Mouse (Mus musculus) kidney, postnatal 0 days (tissue): Measurements from ENCODE around the gene 4833439L19Rik. TPM values are rescaled to one million over a fixed set of nuclear protein-coding genes. Genes with fewer than 3 reads are reported as not detected.
A peak's percentile ranks its signal among the peaks of the same experiment; 100 is the strongest.

Source experiments
- ATAC-seq: fragments of 200-750 bp; cut with Nextera tagmentation; replicated peaks from 2 replicates; pipeline ENCODE4 v1.8.0; 2017; ENCODE audit warnings: low read depth, moderate number of reproducible peaks, moderate TSS enrichment, moderate library complexity; ENCODE audit not compliant: low FRiP score
- DNase-seq: peaks from one replicate; pipeline ENCODE4 v3.0.0-alpha.2; 2016; ENCODE audit warnings: low spot score
- H3K27ac ChIP-seq: fragments of 300-500 bp; sonication (generic); 2 replicates; pipeline ENCODE4 v1.5.1; 2014; ENCODE audit warnings: mild to moderate bottlenecking
- H3K27me3 ChIP-seq: fragments of 300-500 bp; sonication (generic); 2 replicates; pipeline ENCODE4 v1.6.1; 2014; ENCODE audit warnings: low read length, mixed read lengths; ENCODE audit not compliant: insufficient read depth
- H3K36me3 ChIP-seq: fragments of 300-500 bp; sonication (generic); 2 replicates; pipeline ENCODE4 v1.6.1; 2014; ENCODE audit warnings: low read length, mixed read lengths; ENCODE audit not compliant: insufficient read depth
- H3K4me1 ChIP-seq: fragments of 300-500 bp; sonication (generic); replicated peaks from 2 replicates; pipeline ENCODE4 v1.6.1; 2014; ENCODE audit warnings: antibody characterized with exemption, low read length, mixed read lengths; ENCODE audit not compliant: insufficient read depth
- H3K4me2 ChIP-seq: fragments of 300-500 bp; sonication (generic); 2 replicates; pipeline ENCODE4 v1.6.1; 2014; ENCODE audit warnings: mild to moderate bottlenecking, low read length, moderate library complexity, mixed read lengths
- H3K4me3 ChIP-seq: fragments of 300-500 bp; sonication (generic); replicated peaks from 2 replicates; pipeline ENCODE4 v1.5.1; 2014; ENCODE audit warnings: low read depth, low read length
- H3K9ac ChIP-seq: fragments of 300-500 bp; sonication (generic); 2 replicates; pipeline ENCODE4 v1.6.1; 2014; ENCODE audit warnings: low read depth, low read length
- H3K9me3 ChIP-seq: fragments of 300-500 bp; sonication (generic); replicated peaks from 2 replicates; pipeline ENCODE4 v1.6.1; 2016; ENCODE audit warnings: low read length, inconsistent platforms, mixed read lengths
- CTCF ChIP-seq: IDR thresholded peaks from 2 replicates; pipeline ENCODE4 v1.5.1; 2016; ENCODE audit warnings: antibody characterized with exemption, low read depth, mild to moderate bottlenecking, moderate library complexity
- WGBS: fragments of 180-500 bp; shearing (Covaris S2); extraction: QIAGEN DNeasy Blood & Tissue Kit; methylation state at CpG from one replicate; pipeline ENCODE4 v1.1.7; 2014; 5-methylcytosine and 5-hydroxymethylcytosine counted together
- polyA plus RNA-seq: library from polyadenylated mRNA; unstranded; fragments of >200 nt; fragmentation: Nextera tagmentation; extraction: Ambion mirVana; gene quantifications from 2 replicates; pipeline ENCODE4 v1.2.1, GENCODE M21; 2015

Gene 4833439L19Rik
- polyA plus RNA-seq, 1 experiment from 2014 or later = 190 TPM

DNA sequence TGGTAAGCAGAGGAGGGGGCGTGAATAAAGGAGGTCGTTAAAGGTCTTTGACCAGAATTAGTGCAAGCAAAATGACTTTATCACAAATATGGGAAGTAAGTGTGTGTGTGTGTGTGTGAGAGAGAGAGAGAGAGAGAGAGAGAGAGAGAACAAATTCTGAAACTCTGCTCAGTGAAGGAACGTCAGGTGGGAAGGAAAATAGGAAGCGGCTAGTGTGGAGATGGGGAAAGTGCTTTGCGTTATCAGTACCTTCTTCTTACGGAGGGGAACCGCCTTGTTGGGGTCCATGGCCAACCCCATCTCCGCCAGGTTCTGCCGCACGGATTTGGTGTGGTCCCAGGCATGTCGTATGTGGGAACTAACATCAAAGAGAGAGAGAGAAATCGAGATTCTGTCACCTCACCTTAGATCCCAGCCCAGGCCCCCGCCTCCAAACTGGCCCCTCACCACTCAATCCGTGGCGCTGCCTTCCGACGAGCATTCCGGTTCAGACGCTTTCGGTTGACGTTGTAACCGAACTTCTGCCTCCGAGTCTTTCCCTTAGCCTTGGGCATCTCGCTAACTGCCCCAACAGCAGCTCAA lies 24.3 kb upstream of the 4833439L19Rik start:
- no peak for TF ChIP-seq CTCF
- 1% methylated on average over 24 of the region's 24 CpGs for WGBS
- Histone ChIP-seq H3K9ac (peak overlapping the region; percentile 71), H3K36me3 (peaks cover 13% of the 10 kb centered on the region; the same call in 1 of the 2 replicates), H3K27me3 (no peaks in the 10 kb centered on the region), H3K9me3 (no peaks in the 10 kb centered on the region), H3K4me1 (no peaks in the 10 kb centered on the region), H3K4me3 (peak overlapping the region; percentile 61), H3K27ac (peak overlapping the region; percentile 85), H3K4me2 (peak overlapping the region; percentile 74)
- ATAC-seq (0 out of 2 replicates have a peak, but pooled peaks have one; percentile 5), DNase-seq (no peak)

DNA sequence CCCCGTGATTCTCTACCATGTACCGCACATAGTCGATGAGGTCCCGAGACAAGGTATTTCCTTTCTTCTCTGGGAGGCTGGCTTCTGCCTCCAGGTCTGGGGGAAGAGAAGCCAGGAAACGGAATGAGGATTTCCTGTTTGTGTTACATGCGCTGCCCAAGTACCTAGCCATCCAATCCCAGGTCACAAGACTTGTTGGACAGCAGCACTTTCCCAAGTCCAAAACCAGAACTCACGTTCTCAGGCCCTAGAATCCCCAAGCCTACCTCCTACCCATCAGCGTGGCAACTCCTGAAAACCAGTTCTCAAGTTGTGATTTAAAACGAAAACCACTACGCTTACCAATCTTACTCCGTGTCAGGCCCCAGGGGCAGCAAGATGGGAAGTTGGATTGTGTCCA lies 20.6 kb upstream of the 4833439L19Rik start:
- Histone ChIP-seq H3K27ac (no peak overlapping the region), H3K4me1 (no peaks in the 10 kb centered on the region), H3K36me3 (peaks cover 38% of the 10 kb centered on the region; the same call in 1 of the 2 replicates), H3K4me2 (no peak overlapping the region), H3K9ac (no peak overlapping the region), H3K9me3 (no peaks in the 10 kb centered on the region), H3K4me3 (no peak overlapping the region), H3K27me3 (no peaks in the 10 kb centered on the region)
- 82% methylated on average over 11 of the region's 11 CpGs for whole genome bisulfite sequencing
- DNase-seq = no peak
- ATAC-seq = no peak
- no peak for TF ChIP-seq CTCF

DNA sequence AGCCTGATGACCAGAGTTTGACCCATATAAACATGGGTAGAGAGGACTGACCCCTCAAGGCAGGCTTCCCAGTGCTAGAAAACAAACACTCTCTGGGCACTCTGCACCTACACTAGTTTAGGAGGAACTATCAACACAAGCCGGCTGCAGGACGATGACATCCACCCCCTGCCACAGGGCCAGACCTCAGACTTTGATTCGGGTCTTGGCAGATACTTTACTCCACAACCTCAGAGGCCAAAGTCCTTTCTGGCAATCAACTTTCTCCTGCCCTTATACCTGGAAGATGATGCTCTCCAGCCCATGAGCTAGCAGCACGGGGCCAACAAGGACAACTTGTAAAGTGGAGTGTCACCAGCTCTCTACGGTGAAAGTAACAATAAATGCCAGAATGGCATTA lies 17.6 kb upstream of the 4833439L19Rik start:
- no peaks in the 10 kb centered on the region for H3K27me3 ChIP-seq
- H3K4me3 ChIP-seq = no peak overlapping the region
- H3K9me3 ChIP-seq = no peaks in the 10 kb centered on the region
- peaks cover 63% of the 10 kb centered on the region for H3K36me3 ChIP-seq
- DNase-seq (no peak), ATAC-seq (no peak)
- no peak overlapping the region for H3K4me2 ChIP-seq
- H3K4me1 ChIP-seq = no peaks in the 10 kb centered on the region
- H3K27ac ChIP-seq = no peak overlapping the region
- WGBS = 86% methylated on average over 5 of the region's 5 CpGs
- H3K9ac ChIP-seq = no peak overlapping the region
- no peak for TF ChIP-seq CTCF

DNA sequence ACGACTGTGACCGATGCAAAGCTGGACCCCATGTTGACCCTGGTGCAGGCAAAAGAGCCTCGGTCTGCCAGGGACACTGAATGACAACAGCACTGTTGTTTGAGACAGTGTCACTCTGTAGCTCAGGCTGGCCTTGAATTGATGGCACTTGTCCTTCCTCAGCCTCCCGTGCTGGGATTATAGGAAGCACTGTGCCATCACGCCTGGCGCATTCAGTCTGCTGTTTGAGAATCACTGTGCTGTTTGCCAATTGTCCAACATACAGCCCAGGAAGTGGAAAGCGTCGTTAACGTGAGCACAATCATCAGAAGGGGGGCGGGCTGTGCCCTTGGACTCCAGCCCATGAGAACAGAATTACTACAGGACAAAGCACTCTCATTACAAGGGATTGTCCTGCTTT lies 16.9 kb upstream of the 4833439L19Rik start:
- Histone ChIP-seq H3K36me3 (peaks cover 64% of the 10 kb centered on the region), H3K4me1 (no peaks in the 10 kb centered on the region), H3K9ac (no peak overlapping the region), H3K27ac (no peak overlapping the region), H3K27me3 (no peaks in the 10 kb centered on the region), H3K4me2 (no peak overlapping the region), H3K9me3 (no peaks in the 10 kb centered on the region), H3K4me3 (no peak overlapping the region)
- no peak for TF ChIP-seq CTCF
- 76% methylated on average over 10 of the region's 10 CpGs for WGBS
- DNase-seq (no peak), ATAC-seq (no peak)

DNA sequence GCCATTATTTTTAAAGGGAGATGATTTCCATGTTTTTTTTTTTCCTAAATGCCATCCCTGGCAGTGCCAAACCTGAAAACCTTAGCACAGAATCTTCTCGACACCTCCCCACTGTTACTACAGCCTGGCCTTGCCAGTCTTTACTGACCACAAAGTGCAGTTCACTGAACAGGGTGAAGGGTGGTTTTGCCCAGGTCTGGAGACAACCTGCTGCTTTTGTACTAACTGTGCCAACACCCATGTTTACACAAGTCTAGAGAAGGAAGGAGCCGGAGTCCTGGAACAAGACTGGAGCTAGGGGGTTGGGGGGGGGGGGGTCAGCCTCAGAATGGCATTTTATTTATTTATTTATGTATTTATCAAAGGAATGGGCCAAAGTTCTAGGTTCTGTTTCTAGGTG lies 16.1 kb upstream of the 4833439L19Rik start:
- 76% methylated on average over 2 of the region's 2 CpGs for WGBS
- ATAC-seq = no peak
- TF ChIP-seq CTCF = no peak
- no peaks in the 10 kb centered on the region for H3K27me3 ChIP-seq
- no peak for DNase-seq
- no peak overlapping the region for H3K27ac ChIP-seq
- no peak overlapping the region for H3K4me2 ChIP-seq
- 0 out of 2 replicates have a peak, but pooled peaks cover 3% of the 10 kb centered on the region for H3K4me1 ChIP-seq
- H3K36me3 ChIP-seq = peaks cover 63% of the 10 kb centered on the region
- no peak overlapping the region for H3K4me3 ChIP-seq
- no peak overlapping the region for H3K9ac ChIP-seq
- H3K9me3 ChIP-seq = no peaks in the 10 kb centered on the region

DNA sequence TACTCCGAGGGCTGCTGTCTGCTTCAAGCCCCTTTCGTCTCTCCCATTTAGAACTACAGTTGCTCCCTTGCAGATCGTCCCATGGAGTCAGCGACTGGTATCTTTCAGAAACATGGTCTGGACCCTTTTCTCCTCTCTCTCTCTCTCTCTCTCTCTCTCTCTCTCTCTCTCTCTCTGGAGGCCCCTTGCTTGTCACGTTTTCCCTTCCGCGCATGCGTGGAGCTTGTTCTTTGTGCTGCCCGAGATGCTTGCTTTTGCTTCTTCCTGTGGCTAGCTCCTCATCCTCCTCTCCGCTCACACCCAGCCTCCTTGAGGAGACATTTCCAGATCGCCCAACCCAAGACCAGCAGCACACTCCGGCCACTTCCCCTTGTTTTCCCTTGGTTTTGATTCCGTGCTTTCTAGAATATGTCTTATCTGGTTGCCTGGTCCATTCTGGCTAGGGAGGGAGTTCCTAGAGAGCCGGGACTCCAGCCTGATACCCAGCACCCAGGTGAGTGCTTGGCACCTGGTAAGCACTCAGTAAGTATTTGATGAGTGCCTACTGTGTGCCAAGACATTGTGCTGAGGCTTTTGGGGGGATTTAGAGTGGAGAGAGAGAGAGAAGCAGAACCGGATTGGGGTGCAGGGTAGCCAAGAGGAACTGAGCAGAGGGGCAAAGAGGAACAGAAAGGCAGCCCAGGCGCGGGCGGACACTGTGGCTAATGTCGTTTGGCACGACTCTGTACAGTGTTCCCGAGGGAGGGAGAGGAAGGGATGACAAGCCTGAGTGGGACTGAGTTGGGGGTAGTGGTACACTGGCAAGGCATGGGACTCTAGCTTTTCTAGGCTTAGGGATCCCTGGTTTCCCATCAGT lies 12.6 kb upstream of the 4833439L19Rik start:
- peaks cover 12% of the 10 kb centered on the region; the same call in 1 of the 2 replicates for H3K4me1 ChIP-seq
- H3K9ac ChIP-seq = no peak overlapping the region
- no peak overlapping the region for H3K27ac ChIP-seq
- DNase-seq (no peak), ATAC-seq (no peak)
- no peak overlapping the region for H3K4me2 ChIP-seq
- TF ChIP-seq CTCF = no peak
- no peak overlapping the region for H3K4me3 ChIP-seq
- 87% methylated on average over 21 of the region's 21 CpGs for WGBS
- H3K27me3 ChIP-seq = no peaks in the 10 kb centered on the region
- H3K9me3 ChIP-seq = no peaks in the 10 kb centered on the region
- H3K36me3 ChIP-seq = peaks cover 43% of the 10 kb centered on the region
